Mouse (Mus musculus): Measurements from ENCODE around the gene E4f1. TPM values are rescaled to one million over a fixed set of nuclear protein-coding genes. Genes with fewer than 3 reads are reported as not detected.

E4f1 gene
- polyA plus RNA-seq, 1 experiment from 2014 or later = 44.4 TPM

DNA sequence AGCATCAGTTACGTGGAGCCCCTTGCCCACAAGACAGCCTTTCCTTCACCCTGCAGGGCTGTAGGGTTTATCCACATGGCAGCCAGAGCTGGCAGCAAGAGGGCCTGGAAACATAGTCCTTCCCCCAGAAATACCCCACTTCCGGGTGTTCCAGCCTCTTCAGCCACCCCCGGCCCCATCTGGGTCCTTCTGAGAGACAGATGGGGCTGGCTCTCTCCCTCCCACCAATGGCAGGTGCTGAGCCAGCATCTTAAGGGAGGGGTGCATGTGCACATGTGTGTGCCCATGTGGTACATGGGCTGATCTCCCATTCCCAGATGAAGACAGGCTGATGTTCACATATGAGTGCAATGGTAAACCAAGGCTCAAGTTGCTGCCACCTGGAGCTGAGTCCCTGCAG lies 25.3 kb upstream of the E4f1 start:
- no peak overlapping the region for H3K4me3 ChIP-seq
- H3K27ac ChIP-seq = no peak overlapping the region
- ATAC-seq (ENCODE audit: insufficient number of reproducible peaks, insufficient read depth, low FRiP score, low TSS enrichment, low read depth) = no peak
- H3K9ac ChIP-seq = 0 out of 2 replicates have a peak overlapping the region, but pooled peaks have one; percentile 46
- 78% methylated on average over 3 of the region's 3 CpGs for WGBS
- H3K27me3 ChIP-seq = peaks cover 5% of the 10 kb centered on the region; the same call in 1 of the 2 replicates
- no peaks in the 10 kb centered on the region for H3K9me3 ChIP-seq
- H3K36me3 ChIP-seq = peaks cover under 1% of the 10 kb centered on the region; the same call in 1 of the 2 replicates
- no peak overlapping the region for H3K4me2 ChIP-seq
- no peaks in the 10 kb centered on the region for H3K4me1 ChIP-seq

DNA sequence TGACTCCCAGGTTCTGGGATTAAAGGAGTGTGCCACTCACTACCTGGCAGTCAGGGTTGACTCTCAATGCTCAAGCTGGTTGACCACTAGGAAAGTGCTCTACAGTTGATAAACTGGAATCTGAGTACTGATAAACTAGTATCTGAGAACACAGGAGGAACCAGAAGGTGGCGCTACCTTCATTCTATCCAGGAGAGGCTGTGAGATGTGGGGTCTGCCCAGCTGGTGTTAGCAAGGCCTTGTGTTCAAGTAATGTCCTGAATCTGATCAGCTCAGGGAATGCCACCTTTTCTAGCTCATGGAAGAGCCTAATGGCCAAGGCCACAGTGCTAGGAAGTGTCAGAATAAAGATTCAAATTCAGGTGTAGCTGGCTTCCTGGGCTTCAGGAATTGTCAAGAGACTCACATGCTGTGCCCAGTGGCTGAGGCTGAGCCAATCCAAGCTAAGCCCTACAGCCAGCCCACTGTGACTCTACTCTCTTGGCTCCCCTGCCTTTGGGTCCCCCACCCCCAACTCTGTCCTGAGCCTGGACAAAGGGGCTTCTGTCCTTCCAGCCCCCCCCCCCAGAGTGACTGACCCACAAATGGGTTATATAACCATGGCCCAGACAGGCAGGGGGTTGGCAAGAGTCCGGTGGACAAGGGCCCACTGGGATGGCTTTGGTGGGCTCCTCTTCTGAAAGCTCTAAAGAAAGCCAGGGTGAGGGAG lies 24.7 kb upstream of the E4f1 start:
- Histone ChIP-seq H3K27ac (no peak overlapping the region), H3K36me3 (no peaks in the 10 kb centered on the region), H3K4me2 (no peak overlapping the region), H3K27me3 (peaks cover 12% of the 10 kb centered on the region), H3K4me3 (no peak overlapping the region), H3K9me3 (no peaks in the 10 kb centered on the region), H3K4me1 (peaks cover 4% of the 10 kb centered on the region), H3K9ac (0 out of 2 replicates have a peak overlapping the region, but pooled peaks have one; percentile 46)
- no peak for ATAC-seq (ENCODE audit: insufficient number of reproducible peaks, insufficient read depth, low FRiP score, low TSS enrichment, low read depth)
- 27% methylated on average over 2 of the region's 2 CpGs for WGBS

DNA sequence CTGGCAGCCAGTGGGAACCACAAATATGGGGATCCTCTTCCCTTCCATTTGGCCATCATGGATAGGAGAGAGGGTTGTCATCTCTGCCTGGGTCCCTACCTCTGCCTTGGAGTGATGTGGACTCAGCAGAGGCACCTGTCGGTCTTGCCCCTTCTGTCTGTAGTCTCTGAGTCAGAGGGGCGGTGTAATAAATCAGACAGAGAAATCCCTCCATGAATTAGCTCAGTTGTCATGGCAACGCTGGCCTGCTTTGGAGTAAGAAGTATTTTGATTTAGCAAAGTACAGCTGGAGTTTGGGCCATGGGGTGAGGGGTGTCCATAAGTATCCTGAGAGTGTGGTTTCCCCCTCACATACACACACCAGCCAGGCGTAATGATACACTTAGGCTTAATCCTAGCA lies 20.3 kb upstream of the E4f1 start:
- H3K4me3 ChIP-seq = no peak overlapping the region

DNA sequence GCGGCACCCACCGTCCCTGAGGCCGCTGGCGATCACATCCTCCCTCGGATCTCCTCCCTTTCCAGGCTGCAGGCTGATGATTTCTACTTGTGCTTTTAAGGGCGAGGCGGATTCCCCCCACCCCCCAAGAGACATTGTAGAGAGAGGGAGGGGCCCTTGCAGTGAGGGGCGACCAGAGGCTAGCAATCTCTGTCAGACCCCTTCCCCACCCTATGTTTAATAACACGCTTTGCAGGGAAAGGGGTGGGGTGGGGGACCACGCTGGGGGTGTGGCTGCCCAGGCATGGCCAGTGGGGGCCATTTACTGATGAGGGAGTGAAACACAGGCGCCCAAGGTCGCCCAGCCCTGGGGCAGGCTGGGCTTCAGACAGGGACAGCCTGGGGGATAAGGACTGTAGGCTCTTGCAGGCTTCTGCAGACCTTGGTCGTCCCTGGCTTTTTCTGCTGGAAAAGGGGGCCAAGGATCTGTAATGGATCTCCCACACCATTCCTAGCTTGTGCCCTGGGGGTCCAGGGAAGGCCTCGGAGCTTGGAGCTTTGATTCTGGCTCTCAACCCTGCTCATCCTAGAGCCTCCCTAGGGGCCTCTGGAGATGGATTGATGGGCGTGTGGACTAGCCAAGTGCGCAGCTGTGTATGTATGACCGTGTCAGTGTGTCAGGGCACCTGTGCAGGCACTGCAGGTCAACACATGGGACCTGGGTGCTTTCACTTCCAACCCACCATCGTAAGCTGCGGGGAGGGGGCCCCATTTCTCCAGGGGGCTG lies 19.3 kb upstream of the E4f1 start:
- 18% methylated on average over 19 of the region's 19 CpGs for WGBS
- Histone ChIP-seq H3K27ac (no peak overlapping the region; the same call in 1 of the 2 replicates), H3K36me3 (no peaks in the 10 kb centered on the region), H3K4me3 (peak overlapping the region; percentile 72), H3K4me2 (peak overlapping the region; percentile 78), H3K27me3 (peaks cover 37% of the 10 kb centered on the region), H3K4me1 (peaks cover 24% of the 10 kb centered on the region), H3K9me3 (no peaks in the 10 kb centered on the region), H3K9ac (peak overlapping the region; percentile 79)
- ATAC-seq (ENCODE audit: insufficient number of reproducible peaks, insufficient read depth, low FRiP score, low TSS enrichment, low read depth) = no peak

More for the DNA sequence above, 20.3 kb upstream of the E4f1 start:
- no peaks in the 10 kb centered on the region for H3K9me3 ChIP-seq
- H3K27me3 ChIP-seq = peaks cover 37% of the 10 kb centered on the region
- H3K27ac ChIP-seq = no peak overlapping the region
- H3K9ac ChIP-seq = no peak overlapping the region
- ATAC-seq (ENCODE audit: insufficient number of reproducible peaks, insufficient read depth, low FRiP score, low TSS enrichment, low read depth) = no peak
- 67% methylated on average over 4 of the region's 4 CpGs for WGBS
- no peaks in the 10 kb centered on the region for H3K36me3 ChIP-seq
- H3K4me1 ChIP-seq = peaks cover 21% of the 10 kb centered on the region
- no peak overlapping the region for H3K4me2 ChIP-seq

DNA sequence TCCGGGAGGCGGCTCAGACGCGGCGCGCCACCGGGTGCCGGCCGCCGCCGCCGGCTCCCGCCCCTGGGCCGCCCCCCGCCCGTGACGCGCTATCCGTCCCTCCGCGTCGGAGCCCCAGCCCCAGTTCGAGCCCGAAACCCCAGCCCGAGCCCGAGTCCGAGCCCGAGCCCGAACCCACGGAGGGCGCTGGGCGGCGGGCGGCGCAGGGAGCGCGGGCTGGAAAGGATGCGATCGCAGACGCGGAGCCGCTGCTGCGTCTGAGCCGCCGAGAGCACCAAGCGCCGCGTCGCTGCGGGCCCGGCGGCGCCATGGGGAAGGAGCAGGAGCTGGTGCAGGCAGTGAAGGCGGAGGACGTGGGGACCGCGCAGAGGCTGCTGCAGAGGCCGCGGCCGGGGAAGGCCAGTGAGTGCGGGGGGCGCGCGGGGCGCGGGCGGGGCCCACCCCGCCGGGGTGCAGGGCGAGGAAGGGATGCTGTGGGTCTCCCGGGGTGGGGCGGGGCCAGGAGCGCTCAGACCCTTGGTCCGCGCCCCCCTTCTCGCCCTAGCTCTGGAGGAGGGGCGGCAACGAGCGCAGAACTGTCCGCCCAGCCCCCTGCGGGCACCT lies 18.6 kb upstream of the E4f1 start:
- Histone ChIP-seq H3K4me2 (peak overlapping the region; percentile 78), H3K9me3 (no peaks in the 10 kb centered on the region), H3K4me1 (peaks cover 24% of the 10 kb centered on the region), H3K4me3 (peak overlapping the region; percentile 72), H3K9ac (peak overlapping the region; percentile 79), H3K36me3 (no peaks in the 10 kb centered on the region), H3K27ac (no peak overlapping the region), H3K27me3 (peaks cover 37% of the 10 kb centered on the region)
- 0 out of 2 replicates have a peak, but pooled peaks have one; percentile 48 for ATAC-seq (ENCODE audit: insufficient number of reproducible peaks, insufficient read depth, low FRiP score, low TSS enrichment, low read depth)
- 1% methylated on average over 76 of the region's 81 CpGs for whole genome bisulfite sequencing

DNA sequence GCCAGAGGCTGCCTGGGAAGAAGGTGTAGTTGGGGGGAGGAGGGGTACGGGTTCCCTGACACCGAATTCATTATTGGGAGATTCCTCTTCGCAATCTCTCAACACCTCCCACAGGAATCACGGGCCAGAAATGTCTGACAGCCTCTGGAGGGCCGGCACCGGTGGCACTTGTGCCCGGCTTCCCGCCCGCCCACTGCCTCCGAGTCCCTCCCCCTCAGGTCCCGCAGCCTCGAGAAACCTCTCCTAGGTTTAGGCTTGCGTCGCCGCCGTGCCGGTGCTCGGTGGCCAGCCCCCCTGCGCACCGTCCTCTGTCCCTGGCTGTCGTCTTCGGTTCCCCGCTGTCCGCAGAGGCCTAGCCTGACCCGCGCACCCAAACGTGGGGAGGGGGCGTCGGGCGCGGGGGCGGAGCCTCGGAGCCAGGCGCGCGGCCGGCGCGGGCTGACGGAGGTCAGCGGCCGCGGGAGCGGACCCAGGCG lies 18.1 kb upstream of the E4f1 start, which contains the start of gene Caskin1:
Gene Caskin1 (plus strand): TSS at position 416 of the 476 bp plus-strand sequence.
- Histone ChIP-seq H3K9ac (peak within 1 kb of the TSS; percentile 79), H3K36me3 (no peaks in the 10 kb centered on the region), H3K27ac (no peak within 1 kb of the TSS), H3K4me3 (peak within 1 kb of the TSS; percentile 72), H3K9me3 (no peaks in the 10 kb centered on the region), H3K4me1 (peaks cover 24% of the 10 kb centered on the region), H3K4me2 (peak within 1 kb of the TSS; percentile 78), H3K27me3 (peaks cover 37% of the 10 kb centered on the region)
- ATAC-seq (ENCODE audit: insufficient number of reproducible peaks, insufficient read depth, low FRiP score, low TSS enrichment, low read depth) = peak; percentile 23; the same call in 1 of the 2 replicates
- under 1% methylated on average over 45 of the region's 45 CpGs for WGBS

DNA sequence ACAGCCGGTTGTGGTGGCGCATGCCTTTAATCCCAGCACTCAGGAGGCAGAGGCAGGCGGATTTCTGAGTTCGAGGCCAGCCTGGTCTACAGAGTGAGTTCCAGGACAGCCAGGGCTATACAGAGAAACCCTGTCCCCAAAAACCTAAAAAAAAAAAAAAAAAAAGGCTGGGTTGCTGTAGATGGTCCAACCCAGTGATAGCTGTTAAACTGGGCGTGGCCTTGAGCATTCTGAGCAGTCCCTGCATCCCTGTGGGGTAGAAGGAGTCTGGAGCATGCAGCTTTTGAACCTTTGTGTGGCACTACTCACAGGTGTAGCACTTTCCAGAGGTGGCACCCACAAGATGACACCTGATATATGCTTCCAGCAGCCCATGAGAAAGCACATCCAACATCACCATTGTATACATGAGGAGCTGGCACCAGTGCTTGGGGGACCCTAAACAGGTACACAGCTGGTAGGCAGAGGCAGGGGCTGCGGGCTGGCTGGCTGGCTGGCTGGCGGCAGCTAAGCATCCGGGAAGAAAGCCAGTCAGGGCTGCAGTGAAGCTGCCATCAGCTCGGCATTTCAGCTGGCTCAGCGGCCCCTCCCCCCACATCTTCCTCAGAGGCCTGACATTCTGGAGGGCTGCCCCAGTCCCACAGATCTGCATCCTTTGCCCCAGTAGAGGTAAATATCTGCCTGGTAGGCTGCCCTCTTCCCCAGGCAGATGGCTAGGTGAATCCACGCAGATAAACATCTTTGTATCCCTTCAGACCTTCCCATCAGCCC lies 15.2 kb upstream of the E4f1 start:
- peaks cover 26% of the 10 kb centered on the region for H3K4me1 ChIP-seq
- H3K4me3 ChIP-seq = no peak overlapping the region
- H3K9ac ChIP-seq = peak overlapping the region; percentile 55; the same call in 1 of the 2 replicates
- H3K36me3 ChIP-seq = no peaks in the 10 kb centered on the region
- WGBS = 46% methylated on average over 11 of the region's 11 CpGs
- H3K27me3 ChIP-seq = peaks cover 30% of the 10 kb centered on the region
- ATAC-seq (ENCODE audit: insufficient number of reproducible peaks, insufficient read depth, low FRiP score, low TSS enrichment, low read depth) = no peak
- H3K9me3 ChIP-seq = no peaks in the 10 kb centered on the region
- H3K27ac ChIP-seq = no peak overlapping the region
- H3K4me2 ChIP-seq = no peak overlapping the region

DNA sequence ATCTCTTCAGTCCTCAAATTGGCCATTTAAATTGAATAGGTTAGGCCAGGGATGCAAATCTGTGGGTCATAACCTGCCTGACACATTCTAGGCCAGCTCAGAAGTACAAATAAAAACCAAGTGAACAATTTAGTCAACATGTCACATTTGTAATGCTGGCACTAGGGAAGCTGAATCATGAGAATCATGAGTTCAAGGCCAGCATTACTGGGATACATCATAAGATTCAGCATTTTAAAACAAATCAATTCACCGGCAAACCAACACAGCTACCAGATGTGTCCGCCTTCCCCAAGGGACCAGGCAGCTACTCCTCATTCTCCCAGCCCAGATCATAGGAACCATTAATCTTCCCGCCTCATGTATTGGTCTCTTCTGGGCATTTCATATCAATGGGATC lies 13.4 kb upstream of the E4f1 start:
- no peak for ATAC-seq (ENCODE audit: insufficient number of reproducible peaks, insufficient read depth, low FRiP score, low TSS enrichment, low read depth)
- H3K9me3 ChIP-seq = no peaks in the 10 kb centered on the region
- H3K36me3 ChIP-seq = no peaks in the 10 kb centered on the region
- H3K9ac ChIP-seq = no peak overlapping the region
- H3K4me1 ChIP-seq = peaks cover 21% of the 10 kb centered on the region
- H3K4me2 ChIP-seq = no peak overlapping the region
- H3K4me3 ChIP-seq = no peak overlapping the region
- 83% methylated on average over 3 of the region's 3 CpGs for WGBS
- peaks cover 17% of the 10 kb centered on the region for H3K27me3 ChIP-seq
- H3K27ac ChIP-seq = no peak overlapping the region

DNA sequence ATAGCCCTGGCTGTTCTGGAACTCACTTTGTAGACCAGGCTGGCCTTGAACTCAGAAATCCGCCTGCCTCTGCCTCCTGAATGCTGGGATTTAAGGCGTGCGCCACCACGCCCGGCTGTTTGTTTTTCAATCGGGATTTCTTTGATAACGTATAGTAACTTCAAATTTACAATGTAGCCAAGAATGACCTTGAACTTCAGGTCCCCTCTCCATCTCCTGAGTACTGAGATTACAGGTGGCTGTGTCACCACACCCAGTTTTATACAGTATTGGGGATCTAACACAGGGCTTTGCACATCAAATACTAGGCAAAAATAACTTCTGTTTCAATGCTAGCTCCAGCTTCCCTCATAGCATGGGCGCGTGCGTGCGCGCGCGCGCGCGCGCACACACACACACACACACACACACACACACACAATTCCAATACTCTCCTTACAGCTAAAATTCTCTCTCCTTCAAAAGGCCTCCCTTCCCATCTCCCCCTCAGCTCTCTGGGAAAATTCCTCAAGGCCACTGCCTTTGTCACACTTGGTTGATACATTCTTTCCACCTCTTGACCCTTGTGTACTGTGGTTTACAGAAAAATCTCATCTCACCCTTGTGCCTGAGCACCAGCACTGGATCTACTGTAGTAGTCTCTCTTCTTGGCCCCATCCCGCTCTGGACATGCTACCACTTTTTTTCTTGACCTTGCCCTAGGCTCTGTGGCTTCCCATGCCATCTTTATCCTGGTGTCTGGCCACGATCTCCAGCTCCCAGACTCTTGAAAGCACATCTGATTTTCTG lies 11.1 kb upstream of the E4f1 start:
- peaks cover 10% of the 10 kb centered on the region for H3K36me3 ChIP-seq
- no peak overlapping the region for H3K9ac ChIP-seq
- H3K4me3 ChIP-seq = no peak overlapping the region
- no peaks in the 10 kb centered on the region for H3K9me3 ChIP-seq
- no peak for ATAC-seq (ENCODE audit: insufficient number of reproducible peaks, insufficient read depth, low FRiP score, low TSS enrichment, low read depth)
- H3K4me2 ChIP-seq = no peak overlapping the region
- peaks cover 26% of the 10 kb centered on the region for H3K4me1 ChIP-seq
- H3K27ac ChIP-seq = no peak overlapping the region
- H3K27me3 ChIP-seq = no peaks in the 10 kb centered on the region
- WGBS = 94% methylated on average over 20 of the region's 20 CpGs

DNA sequence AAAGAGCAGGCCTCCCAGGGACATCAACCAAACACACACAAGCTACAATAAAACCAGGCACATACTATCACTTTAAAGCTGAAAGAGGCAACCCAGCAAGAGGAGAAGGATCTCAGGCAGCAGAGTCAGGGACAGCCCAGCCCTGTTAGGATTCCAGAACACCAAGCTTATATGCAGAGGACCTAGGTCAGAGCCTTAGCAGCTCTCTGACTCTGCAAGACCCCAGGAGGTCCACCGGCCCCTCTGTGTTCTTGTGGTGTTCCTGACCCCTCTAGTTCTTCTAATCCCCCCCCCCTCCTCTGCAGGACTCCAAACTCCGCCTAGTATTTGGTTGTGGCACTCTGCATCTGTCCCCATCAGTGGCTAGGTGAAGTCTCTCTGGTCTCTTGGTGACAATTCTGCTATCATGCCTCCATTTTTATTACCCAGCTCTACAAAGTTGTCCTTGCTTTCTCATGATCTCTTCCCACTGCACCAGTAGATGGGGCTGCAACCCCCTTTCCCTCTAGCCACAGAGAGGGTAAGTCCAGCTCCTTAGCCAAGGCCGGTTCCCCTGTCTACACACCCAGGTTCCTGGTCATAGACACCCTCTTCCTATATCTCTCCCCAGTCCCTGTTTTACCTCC lies 10.2 kb upstream of the E4f1 start:
- H3K9me3 ChIP-seq = no peaks in the 10 kb centered on the region
- no peak overlapping the region for H3K4me2 ChIP-seq

More for the DNA sequence above, 10.2 kb upstream of the E4f1 start:
- no peak for ATAC-seq (ENCODE audit: insufficient number of reproducible peaks, insufficient read depth, low FRiP score, low TSS enrichment, low read depth)
- H3K36me3 ChIP-seq = peaks cover 19% of the 10 kb centered on the region
- 0 out of 2 replicates have a peak overlapping the region, but pooled peaks have one; percentile 49 for H3K9ac ChIP-seq
- peaks cover 22% of the 10 kb centered on the region for H3K4me1 ChIP-seq
- 42% methylated on average over 3 of the region's 3 CpGs for WGBS
- no peak overlapping the region for H3K27ac ChIP-seq
- H3K4me3 ChIP-seq = no peak overlapping the region
- no peaks in the 10 kb centered on the region for H3K27me3 ChIP-seq
